Mouse (Mus musculus) embryonic fibroblast, embryonic 13.5 days (primary cell): ENCODE measurements around the gene Hyal4. TPM values are rescaled to one million over a fixed set of nuclear protein-coding genes. Genes with fewer than 3 reads are reported as not detected.
A peak's percentile ranks its signal among the peaks of the same experiment; 100 is the strongest.

ENCODE experiments used
- H3K27ac ChIP-seq: 2 replicates; pipeline ENCODE4 v1.5.1; 2012; ENCODE audit warnings: low read length, control low read depth, inconsistent platforms; ENCODE audit not compliant: insufficient read depth
- H3K4me1 ChIP-seq: 2 replicates; pipeline ENCODE4 v1.6.1; 2011; ENCODE audit warnings: low read length; ENCODE audit not compliant: control insufficient read depth, insufficient read depth
- H3K4me3 ChIP-seq: 2 replicates; pipeline ENCODE4 v1.5.1; 2011; ENCODE audit warnings: mild to moderate bottlenecking, control low read depth, low read length; ENCODE audit not compliant: insufficient read depth
- CTCF ChIP-seq: IDR thresholded peaks from 2 replicates; pipeline ENCODE4 v1.5.1; 2011; ENCODE audit warnings: mild to moderate bottlenecking, control low read depth, low read length, moderate library complexity, borderline replicate concordance; ENCODE audit not compliant: insufficient read depth
- POLR2A ChIP-seq: IDR thresholded peaks from 2 replicates; pipeline ENCODE4 v1.6.1; 2011; ENCODE audit warnings: low read depth, mild to moderate bottlenecking, control low read depth, low read length, moderate library complexity
- polyA plus RNA-seq: library from polyadenylated mRNA; stranded (reverse); fragments of >200 nt; gene quantifications from 2 replicates; pipeline ENCODE4 v1.2.4, GENCODE M21; 2011; ENCODE audit warnings: low read depth; ENCODE audit not compliant: missing spikeins, insufficient read length

Hyal4 gene
- not detected in 2 replicates for polyA plus RNA-seq

DNA sequence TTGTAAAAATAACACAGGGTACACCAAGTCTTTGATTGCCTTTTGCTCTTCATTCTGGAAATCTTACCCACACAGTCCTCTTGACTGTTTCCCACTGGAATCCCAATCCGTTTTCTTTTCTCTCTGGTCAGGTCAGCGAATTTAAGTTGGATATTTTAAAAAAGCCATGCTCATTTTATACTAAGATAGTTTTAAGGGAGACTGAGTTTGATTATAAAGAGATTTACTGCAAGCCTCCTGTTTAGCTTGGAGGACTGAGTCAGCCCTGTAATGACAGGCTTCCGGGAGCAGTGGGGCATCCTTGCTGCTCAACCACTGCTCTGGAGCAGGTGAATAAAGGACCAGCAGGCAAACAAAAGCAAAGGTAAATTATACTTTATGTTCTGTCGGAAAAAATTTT lies at the start of gene Hyal4:
Gene Hyal4, plus strand, starts transcription at position 301 of the 400 bp plus-strand sequence.
- no peak for TF ChIP-seq CTCF
- TF ChIP-seq POLR2A: no peak
- Histone ChIP-seq H3K27ac (no peak within 1 kb of the TSS), H3K4me1 (no peaks in the 10 kb centered on the region), H3K4me3 (no peak within 1 kb of the TSS)

GRCm38 (mm10) chr6:24707090-24707489 lies 41.0 kb upstream of the Hyal4 start:
- Histone ChIP-seq H3K4me3 (no peak overlapping the region), H3K4me1 (no peaks in the 10 kb centered on the region), H3K27ac (no peak overlapping the region)
- no peak for TF ChIP-seq POLR2A
- no peak for TF ChIP-seq CTCF

DNA sequence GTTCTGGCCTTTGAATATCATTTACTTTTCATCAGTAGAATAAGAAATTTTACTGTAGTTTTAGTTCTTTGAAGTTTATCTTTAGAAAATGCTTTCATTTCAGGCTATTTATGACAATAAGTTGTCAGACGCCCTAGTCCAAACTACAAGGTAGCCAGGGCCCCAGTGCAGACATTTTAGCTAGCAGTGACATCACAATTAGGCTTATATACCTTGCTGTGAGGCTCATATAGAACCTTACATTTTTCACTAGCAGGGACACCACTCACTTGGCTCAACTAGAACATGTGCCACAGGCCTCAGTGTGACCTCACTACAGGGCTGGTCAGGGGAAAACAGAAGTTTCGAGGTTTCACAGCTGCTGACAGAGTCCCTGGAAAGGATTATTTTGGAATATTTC lies 40.6 kb upstream of the Hyal4 start:
- Histone ChIP-seq H3K4me3 (no peak overlapping the region), H3K27ac (no peak overlapping the region), H3K4me1 (no peaks in the 10 kb centered on the region)
- TF ChIP-seq POLR2A (no peak), CTCF (no peak)

DNA sequence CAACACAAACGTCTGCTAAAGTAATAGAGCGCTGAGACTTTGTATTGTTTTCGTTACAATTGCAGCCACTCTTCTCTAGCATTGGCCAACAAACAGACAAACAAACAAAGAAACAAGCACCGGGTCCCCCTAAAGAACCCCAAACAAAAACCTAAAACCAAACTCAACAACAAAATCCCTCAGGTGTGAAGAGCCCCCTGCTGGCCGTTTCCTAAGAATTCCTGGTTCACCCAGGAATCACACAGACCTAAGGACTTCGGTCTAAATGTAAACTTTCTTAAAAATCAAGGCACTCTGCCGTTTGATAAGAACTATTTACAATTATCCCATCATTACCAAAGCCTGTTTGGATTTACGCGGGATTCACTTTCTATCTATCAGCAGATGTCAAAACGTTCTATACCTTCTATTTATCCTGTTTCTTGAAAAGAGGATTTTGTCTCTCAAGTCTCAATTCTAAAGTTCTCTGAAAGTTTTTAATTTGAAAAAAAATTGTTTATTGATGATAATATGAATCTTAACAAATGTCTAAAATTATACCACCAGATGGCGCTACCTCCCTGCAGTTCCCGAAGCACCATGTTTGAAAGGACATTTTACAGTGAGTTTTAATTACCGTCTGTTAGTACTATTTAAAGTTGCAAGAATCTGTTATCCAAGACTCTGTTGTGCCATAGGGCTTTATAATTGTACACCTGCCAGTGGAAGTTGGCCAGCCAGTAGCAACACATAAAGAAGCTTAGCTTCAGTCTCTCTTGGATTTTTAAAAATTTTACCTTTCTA lies 26.6 kb upstream of the Hyal4 start:
- H3K27ac ChIP-seq: no peak overlapping the region
- H3K4me3 ChIP-seq: no peak overlapping the region
- no peaks in the 10 kb centered on the region for H3K4me1 ChIP-seq
- TF ChIP-seq POLR2A: no peak
- 0 out of 2 replicates have a peak, but pooled peaks have one; percentile 1 for TF ChIP-seq CTCF

DNA sequence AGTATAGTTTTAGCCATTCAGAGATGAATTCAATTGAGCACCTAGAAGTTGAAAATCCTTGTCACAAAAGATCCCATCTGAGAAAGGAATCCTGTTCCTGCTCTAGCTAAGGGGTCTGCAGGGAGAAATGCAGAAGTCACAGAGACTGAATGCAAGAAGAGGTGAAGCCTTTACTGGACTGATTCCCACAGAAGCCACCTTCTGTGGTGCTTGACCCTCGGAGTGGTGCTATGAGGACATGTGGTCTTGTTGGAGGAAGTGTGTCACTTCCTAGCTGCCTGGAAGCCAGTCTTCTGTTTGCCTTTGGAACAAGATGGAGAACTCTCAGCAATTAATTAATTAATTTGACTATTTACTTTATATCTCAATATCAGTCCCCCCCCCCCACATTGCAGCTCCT lies 20.0 kb upstream of the Hyal4 start:
- no peak overlapping the region for H3K4me3 ChIP-seq
- no peak for TF ChIP-seq POLR2A
- no peak for TF ChIP-seq CTCF
- H3K27ac ChIP-seq: no peak overlapping the region
- no peaks in the 10 kb centered on the region for H3K4me1 ChIP-seq

DNA sequence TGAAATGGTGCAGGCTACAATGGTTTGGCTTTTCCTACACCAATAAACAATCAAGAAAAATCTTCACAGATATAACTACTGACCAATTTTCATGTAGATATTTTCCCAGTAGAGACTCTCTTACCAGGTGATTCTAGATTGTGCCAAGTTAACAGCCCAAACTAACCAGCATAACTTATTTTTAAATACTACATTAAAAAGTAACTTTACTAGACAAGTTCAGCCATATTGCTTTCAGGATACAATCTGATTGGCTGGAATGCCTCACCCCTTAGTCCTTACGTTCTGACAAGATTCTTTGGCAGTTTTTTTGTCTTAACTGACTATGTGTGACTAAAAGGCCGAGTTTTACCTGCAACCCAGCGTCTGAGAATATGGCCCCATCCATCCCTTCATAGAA lies 15.2 kb upstream of the Hyal4 start, which contains the start of gene Hyal6:
Gene Hyal6, plus strand, starts transcription at position 301 of the 400 bp plus-strand sequence.
- Histone ChIP-seq H3K4me3 (no peak within 1 kb of the TSS), H3K4me1 (no peaks in the 10 kb centered on the region), H3K27ac (no peak within 1 kb of the TSS)
- no peak for TF ChIP-seq POLR2A
- no peak for TF ChIP-seq CTCF

GRCm38 (mm10) chr6:24734565-24734964 lies 13.6 kb upstream of the Hyal4 start:
- TF ChIP-seq CTCF (no peak), POLR2A (no peak)
- no peak overlapping the region for H3K4me3 ChIP-seq

DNA sequence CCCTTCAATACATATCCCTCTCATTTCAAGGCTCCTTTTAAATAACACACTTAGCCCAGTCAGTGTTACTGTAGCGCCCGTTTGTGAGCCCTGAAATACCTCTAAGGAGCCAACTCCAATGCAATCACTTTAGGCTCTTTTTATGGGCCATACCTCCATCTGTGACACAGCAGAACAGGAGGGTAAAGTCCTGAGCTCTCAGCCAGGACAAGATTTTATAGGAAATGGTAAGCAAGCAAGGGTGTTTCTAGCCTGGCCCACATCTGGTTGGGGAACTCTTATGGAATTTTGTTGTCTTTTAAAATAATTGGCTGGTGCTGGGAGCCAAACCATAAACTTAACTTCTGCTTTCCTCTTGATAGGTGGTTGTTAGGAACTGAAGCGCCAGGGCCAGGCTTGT lies 11.2 kb downstream of the Hyal4 start:
- TF ChIP-seq POLR2A (no peak), CTCF (no peak)
- Histone ChIP-seq H3K4me1 (no peaks in the 10 kb centered on the region), H3K27ac (no peak overlapping the region), H3K4me3 (no peak overlapping the region)

More at GRCm38 (mm10) chr6:24734565-24734964, 13.6 kb upstream of the Hyal4 start:
- Histone ChIP-seq H3K4me1 (no peaks in the 10 kb centered on the region), H3K27ac (no peak overlapping the region)

DNA sequence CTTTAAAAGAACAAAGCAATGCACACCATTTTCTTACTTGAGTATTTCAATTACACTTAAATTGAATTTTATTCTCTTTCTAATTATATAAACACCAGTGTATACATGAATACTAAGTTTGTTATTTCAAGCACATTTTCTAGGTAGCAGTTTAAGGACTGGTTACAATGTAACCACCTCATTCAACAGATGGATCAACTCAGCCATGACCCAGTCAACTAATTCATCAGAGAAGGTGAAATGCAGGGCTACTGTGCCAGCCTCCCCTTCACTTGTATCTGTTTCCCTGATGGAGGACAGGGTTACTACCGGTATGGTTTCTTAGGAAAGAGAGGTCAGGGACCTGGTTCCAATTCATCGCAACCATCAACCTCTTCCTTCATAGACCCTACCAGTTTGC lies 18.1 kb downstream of the Hyal4 start:
- TF ChIP-seq POLR2A (no peak), CTCF (no peak)
- Histone ChIP-seq H3K27ac (no peak overlapping the region), H3K4me1 (no peaks in the 10 kb centered on the region), H3K4me3 (no peak overlapping the region)

DNA sequence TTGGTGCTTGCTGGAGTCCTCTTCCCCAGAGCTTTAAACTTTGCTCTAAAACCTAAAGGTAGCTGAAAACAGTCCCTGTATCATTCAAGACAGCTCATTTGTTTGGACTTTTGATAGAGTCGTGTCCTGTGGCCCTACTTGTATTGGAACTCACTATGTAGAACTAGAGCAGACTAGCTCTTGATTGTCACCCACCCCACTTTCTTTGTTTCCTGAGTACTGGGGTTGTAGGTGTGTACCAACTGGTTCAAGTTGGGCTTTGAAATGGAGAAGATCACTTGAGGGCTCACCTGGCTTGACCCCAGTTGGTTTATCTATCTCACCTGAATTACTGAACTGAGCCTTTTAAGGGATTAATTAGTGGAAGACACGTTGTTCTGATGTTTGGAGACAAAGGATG lies 31.1 kb downstream of the Hyal4 start:
- no peak overlapping the region for H3K4me3 ChIP-seq
- no peaks in the 10 kb centered on the region for H3K4me1 ChIP-seq
- H3K27ac ChIP-seq: no peak overlapping the region
- TF ChIP-seq CTCF (no peak), POLR2A (no peak)

DNA sequence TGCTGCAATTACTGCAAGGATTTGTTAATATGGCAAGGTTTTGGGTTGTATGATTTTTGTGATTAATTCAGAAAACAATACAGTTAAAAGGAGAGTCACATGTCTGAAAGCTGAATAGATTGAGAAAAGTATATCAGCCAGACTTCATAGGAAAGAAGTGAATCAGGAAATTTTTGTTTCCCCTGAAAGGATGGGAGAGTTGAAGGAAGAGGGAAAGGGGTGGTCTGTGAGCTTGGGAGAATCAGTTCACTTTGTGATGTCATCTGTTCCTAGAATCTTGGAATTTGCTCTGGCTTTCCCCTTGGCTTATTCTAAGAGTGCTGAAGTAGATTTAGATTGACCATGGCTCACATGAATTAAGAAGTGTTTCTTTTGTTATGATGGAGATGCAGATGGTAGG lies 42.8 kb downstream of the Hyal4 start, which contains the start of gene Spam1:
Gene Spam1, plus strand, starts transcription at position 301 of the 400 bp plus-strand sequence.
- TF ChIP-seq POLR2A (no peak), CTCF (no peak)
- Histone ChIP-seq H3K4me1 (no peaks in the 10 kb centered on the region), H3K4me3 (no peak within 1 kb of the TSS), H3K27ac (no peak within 1 kb of the TSS)

Other genes starting within 250 kb of the Hyal4 start
- gene Iqub, start 233.3 kb upstream of the Hyal4 start, polyA plus RNA-seq: not detected in 2 replicates
- 116 and 159 TPM in 2 replicates for gene Ndufa5, start 220.3 kb upstream of the Hyal4 start, polyA plus RNA-seq
- gene Asb15, start 220.2 kb upstream of the Hyal4 start, polyA plus RNA-seq: not detected in 2 replicates
- not detected in 2 replicates for gene Lmod2, start 150.6 kb upstream of the Hyal4 start, polyA plus RNA-seq
- 37.6 and 45.4 TPM in 2 replicates for gene Wasl, start 83.3 kb upstream of the Hyal4 start, polyA plus RNA-seq
- gene Hyal6, start 15.1 kb upstream of the Hyal4 start, polyA plus RNA-seq: not detected in 2 replicates
- not detected in 2 replicates for gene Spam1, start 42.9 kb downstream of the Hyal4 start, polyA plus RNA-seq
- gene Hyal5, start 109.7 kb downstream of the Hyal4 start, polyA plus RNA-seq: not detected in 2 replicates
- not detected in 2 replicates for gene Tmem229a, start 208.0 kb downstream of the Hyal4 start, polyA plus RNA-seq